Comparison of ENCODE assay signal across 10 mouse cellular contexts in genomic region chr11:72945875-72946559, GRCm38 (mm10). TPM values are rescaled to one million over a fixed set of nuclear protein-coding genes. Genes with fewer than 3 reads are reported as not detected.
DNase-seq lines count a peak whose midpoint lies in the region; ATAC-seq and TF ChIP-seq lines count a peak whose summit lies in the region.
"Had no signal": no experiment of that assay in that cellular context is flagged by ENCODE, and none has a peak within 500 bp of the region (broad histone marks: within the 10 kb centered on the region; RNA-seq: fewer than 3 reads in every experiment).

No protein-coding gene starts in this region.

- no peaks in the 10 kb centered on the region; the same call in 1 of the 2 replicates for H3K9me3 ChIP-seq in G1E (replicated peaks)
- no peaks in the 10 kb centered on the region for H3K9me3 ChIP-seq in embryonic facial prominence, embryonic 10.5 days
- H3K9me3 ChIP-seq in intestine, embryonic 15.5 days: no peaks in the 10 kb centered on the region
- H3K9me3 ChIP-seq: hindbrain, embryonic 12.5 days; limb, embryonic 15.5 days had no signal

- peaks cover 33% of the 10 kb centered on the region for H3K4me1 ChIP-seq in G1E (ENCODE audit: insufficient read depth, low read depth, low read length)
- peaks cover 41% of the 10 kb centered on the region for H3K4me1 ChIP-seq in embryonic facial prominence, embryonic 10.5 days
- peaks cover 33% of the 10 kb centered on the region for H3K4me1 ChIP-seq in intestine, embryonic 15.5 days (replicated peaks)

- peak overlapping the region; percentile 54 for H3K27ac ChIP-seq in embryonic facial prominence, embryonic 10.5 days (replicated peaks)
- peak overlapping the region; percentile 45 for H3K27ac ChIP-seq in intestine, embryonic 15.5 days
- H3K27ac ChIP-seq: hindbrain, embryonic 12.5 days; limb, embryonic 15.5 days had no signal

- peak; percentile 64 for ATAC-seq in G1E (ENCODE audit: extremely low read depth, insufficient number of reproducible peaks, low FRiP score, poor library complexity, severe bottlenecking)
- peak; percentile 58 for ATAC-seq in intestine, embryonic 15.5 days

- peak; percentile 72 for DNase-seq in G1E (ENCODE audit: low spot score)
- DNase-seq in embryonic facial prominence, embryonic 10.5 days (ENCODE audit: low spot score): no peak
- DNase-seq in lung, postnatal 36 days: peak; percentile 79
- no peak for DNase-seq in embryo, embryonic 9.5 days (ENCODE audit: extremely low spot score)
- no peak for DNase-seq in left cerebral cortex, postnatal 14 days (ENCODE audit: low spot score in 2 of 2)
- no peak for DNase-seq in frontal cortex, postnatal 10 days (ENCODE audit: low spot score in 2 of 2)
- no peak for DNase-seq in layer of hippocampus, postnatal 14 days (ENCODE audit: low spot score in 2 of 2)

- TF ChIP-seq CTCF in G1E (IDR thresholded peaks at IDR 0.05; ENCODE audit: low read depth, low read length): no peak

- 56% methylated on average over 6 of the region's 6 CpGs for WGBS in embryonic facial prominence, embryonic 10.5 days
- 28% methylated on average over 6 of the region's 6 CpGs for WGBS in intestine, embryonic 15.5 days

- H3K27me3 ChIP-seq in G1E (ENCODE audit: insufficient read depth, low read length): peaks cover 20% of the 10 kb centered on the region
- peaks cover 12% of the 10 kb centered on the region; the same call in 1 of the 2 replicates for H3K27me3 ChIP-seq in embryonic facial prominence, embryonic 10.5 days (replicated peaks; ENCODE audit: low read depth, poor library complexity, severe bottlenecking)
- no peaks in the 10 kb centered on the region for H3K27me3 ChIP-seq in intestine, embryonic 15.5 days (replicated peaks)
- H3K27me3 ChIP-seq: hindbrain, embryonic 12.5 days; limb, embryonic 15.5 days had no signal

- no peak overlapping the region for H3K9ac ChIP-seq in intestine, embryonic 15.5 days
- H3K9ac ChIP-seq: hindbrain, embryonic 12.5 days; limb, embryonic 15.5 days had no signal

- no peaks in the 10 kb centered on the region for H3K36me3 ChIP-seq in G1E (replicated peaks)
- H3K36me3 ChIP-seq in embryonic facial prominence, embryonic 10.5 days (replicated peaks): no peaks in the 10 kb centered on the region
- H3K36me3 ChIP-seq in intestine, embryonic 15.5 days: no peaks in the 10 kb centered on the region
- H3K36me3 ChIP-seq: hindbrain, embryonic 12.5 days; limb, embryonic 15.5 days had no signal

- peak overlapping the region; percentile 21; the same call in 1 of the 2 replicates for H3K4me2 ChIP-seq in intestine, embryonic 15.5 days (replicated peaks)
- H3K4me2 ChIP-seq: hindbrain, embryonic 12.5 days; limb, embryonic 15.5 days had no signal

- intact Hi-C loops in left cerebral cortex, postnatal 14 days (cut with DNase I): no loop called here

- H3K4me3 ChIP-seq in G1E (ENCODE audit: low read depth, low read length): peak overlapping the region; percentile 51; the same call in 1 of the 2 replicates
- H3K4me3 ChIP-seq in embryonic facial prominence, embryonic 10.5 days: no peak overlapping the region
- no peak overlapping the region for H3K4me3 ChIP-seq in intestine, embryonic 15.5 days (replicated peaks)
- H3K4me3 ChIP-seq: hindbrain, embryonic 12.5 days; limb, embryonic 15.5 days had no signal

RNA-seq across cellular contexts. Expression of gene Atp2a3, which starts 15.0 kb away (rescaled TPM):
- total RNA-seq in G1E (2014; fragmentation: Nextera tagmentation): 56.9 and 63.9 TPM in 2 replicates
- 79.9 and 101 TPM in 2 replicates for total RNA-seq in G1E (2017)
- 79.0 and 95.8 TPM in 2 replicates for polyA plus RNA-seq in G1E (2012)
- polyA plus RNA-seq in embryonic facial prominence, embryonic 10.5 days (2016; fragmentation: Nextera tagmentation; extraction: Ambion mirVana): 1.3 and 1.4 TPM in 2 replicates
- polyA plus RNA-seq in intestine, embryonic 15.5 days (2015; fragmentation: Nextera tagmentation; extraction: Ambion mirVana): 23.5 and 25.5 TPM in 2 replicates
- 1 to 10 TPM; 7.9 to 8.5 TPM for total RNA-seq in left cerebral cortex, postnatal 14 days (2021)
- 1 to 10 TPM; 7.9 to 8.1 TPM for total RNA-seq in layer of hippocampus, postnatal 14 days (2021)

RNA-seq across cellular contexts. Expression of gene P2rx1, which starts 52.9 kb away (rescaled TPM):
- total RNA-seq in G1E (2014; fragmentation: Nextera tagmentation): 11.4 and 12.0 TPM in 2 replicates
- total RNA-seq in G1E (2017): 46.9 and 53.7 TPM in 2 replicates
- 11.7 and 14.8 TPM in 2 replicates for polyA plus RNA-seq in G1E (2012)
- 0.79 and 1.0 TPM in 2 replicates for polyA plus RNA-seq in embryonic facial prominence, embryonic 10.5 days (2016; fragmentation: Nextera tagmentation; extraction: Ambion mirVana)
- polyA plus RNA-seq in intestine, embryonic 15.5 days (2015; fragmentation: Nextera tagmentation; extraction: Ambion mirVana): 14.3 and 27.7 TPM in 2 replicates
- 1 to 10 TPM; 1.2 to 1.3 TPM for total RNA-seq in left cerebral cortex, postnatal 14 days (2021)
- under 1 TPM; 0.65 to 0.83 TPM for total RNA-seq in layer of hippocampus, postnatal 14 days (2021)

Comparison
In these comparisons a context has a peak if more than half of its experiments do, and no peak if none do; other contexts are left out.
1. DNase-seq: peak in G1E (single experiment) and lung, postnatal 36 days (single experiment); none in embryonic facial prominence, embryonic 10.5 days (single experiment), embryo, embryonic 9.5 days (single experiment), left cerebral cortex, postnatal 14 days (0 of 2), frontal cortex, postnatal 10 days (0 of 2) and layer of hippocampus, postnatal 14 days (0 of 2).
2. RNA of gene Atp2a3, which starts 15.0 kb away (total RNA-seq): 56.9 to 101 TPM in G1E; 7.9 to 8.5 TPM in left cerebral cortex, postnatal 14 days and 7.9 to 8.1 TPM in layer of hippocampus, postnatal 14 days; every median in the first group is over 4 times any median in the second.
3. RNA of gene P2rx1, which starts 52.9 kb away (total RNA-seq): 11.4 to 53.7 TPM in G1E; 1.2 to 1.3 TPM in left cerebral cortex, postnatal 14 days and 0.65 to 0.83 TPM in layer of hippocampus, postnatal 14 days; every median in the first group is over 4 times any median in the second.